Mouse (Mus musculus): ENCODE measurements at regions not wholly inside any gene's neighbourhood (a gene's known extent, or its start where the extent isn't known, plus 50 kb on each side); places are given as distances from the start of the nearest gene placed in this dataset.

DNA sequence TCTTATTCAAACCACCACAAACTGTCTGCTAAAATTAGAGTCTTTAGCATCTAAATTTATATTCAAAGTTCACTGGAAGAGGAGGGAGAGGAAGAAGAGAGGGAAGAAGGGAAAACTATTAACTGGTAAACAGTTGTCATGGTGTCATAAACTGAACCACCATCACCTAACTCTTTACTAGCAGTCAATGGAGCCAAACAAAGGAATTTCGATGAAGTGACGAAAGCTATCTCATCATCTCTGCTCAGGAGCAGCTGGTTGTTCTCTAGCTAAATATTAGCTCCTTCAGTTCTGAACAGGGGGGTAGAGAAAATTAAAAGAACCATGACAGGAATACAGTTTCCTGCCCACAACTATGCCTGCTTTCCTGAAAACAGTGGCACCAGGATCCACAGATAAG, 608.9 kb upstream of the Map3k7 start:
- H3K9me3 ChIP-seq = no peaks in the 10 kb centered on the region
- no peak for ATAC-seq (ENCODE audit: low FRiP score)

DNA sequence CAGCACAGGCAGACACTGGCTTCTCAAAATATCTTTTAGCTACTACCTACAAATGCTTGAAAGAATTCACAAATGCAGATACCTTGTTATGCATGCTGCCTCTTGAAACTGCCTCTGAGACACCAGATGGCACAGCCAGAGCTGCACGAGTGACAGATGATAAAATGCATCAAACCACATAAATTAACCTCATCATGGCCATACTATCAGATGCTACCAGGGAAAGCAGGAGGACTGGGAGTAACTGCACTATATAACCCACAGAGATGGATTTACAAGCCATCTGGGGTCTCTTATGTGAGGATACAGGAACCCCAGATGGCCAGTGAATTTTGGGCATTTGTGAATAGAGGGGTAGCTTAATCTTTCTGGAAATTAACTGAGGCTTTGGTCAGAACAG, 597.7 kb upstream of the Map3k7 start:
- no peaks in the 10 kb centered on the region for H3K27me3 ChIP-seq
- H3K9me3 ChIP-seq = no peaks in the 10 kb centered on the region
- WGBS = 31% methylated on average over 1 of the region's 1 CpGs
- 0 out of 2 replicates have a peak, but pooled peaks cover 9% of the 10 kb centered on the region for H3K4me1 ChIP-seq (replicated peaks)
- no peaks in the 10 kb centered on the region for H3K36me3 ChIP-seq
- H3K9ac ChIP-seq = no peak overlapping the region
- no peak overlapping the region for H3K4me2 ChIP-seq
- no peak overlapping the region for H3K4me3 ChIP-seq
- ATAC-seq (ENCODE audit: low FRiP score) = peak; percentile 71
- H3K27ac ChIP-seq = peak overlapping the region; percentile 76

More for the DNA sequence above, 608.9 kb upstream of the Map3k7 start:
- Histone ChIP-seq H3K4me2 (no peak overlapping the region), H3K27me3 (no peaks in the 10 kb centered on the region), H3K36me3 (no peaks in the 10 kb centered on the region), H3K4me1 (replicated peaks) (no peaks in the 10 kb centered on the region), H3K9ac (no peak overlapping the region), H3K27ac (no peak overlapping the region), H3K4me3 (no peak overlapping the region)
- 86% methylated on average over 2 of the region's 2 CpGs for WGBS

DNA sequence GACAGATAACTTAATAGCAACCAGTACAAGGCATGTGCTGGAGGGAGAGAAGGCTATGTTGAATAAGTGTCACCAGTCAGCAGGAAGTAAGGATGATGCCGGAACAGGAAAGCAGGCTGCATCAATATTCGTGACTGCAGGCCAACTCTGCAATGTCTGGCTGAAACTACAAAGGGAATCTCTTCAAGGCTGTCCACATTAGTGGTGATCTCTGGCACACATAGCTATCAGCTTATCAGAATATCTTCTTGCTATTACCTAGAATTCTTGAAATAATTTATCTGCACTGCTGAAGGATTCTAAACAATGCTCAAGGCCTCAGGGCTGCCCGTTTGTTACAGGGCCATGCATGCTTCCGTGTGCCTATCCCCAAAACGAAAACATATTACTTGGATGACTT, 596.9 kb upstream of the Map3k7 start:
- 79% methylated on average over 5 of the region's 5 CpGs for WGBS
- Histone ChIP-seq H3K27ac (no peak overlapping the region), H3K4me2 (no peak overlapping the region), H3K9me3 (no peaks in the 10 kb centered on the region), H3K36me3 (no peaks in the 10 kb centered on the region), H3K4me3 (no peak overlapping the region), H3K27me3 (no peaks in the 10 kb centered on the region), H3K4me1 (replicated peaks) (0 out of 2 replicates have a peak, but pooled peaks cover 9% of the 10 kb centered on the region), H3K9ac (no peak overlapping the region)
- ATAC-seq (ENCODE audit: low FRiP score) = no peak

DNA sequence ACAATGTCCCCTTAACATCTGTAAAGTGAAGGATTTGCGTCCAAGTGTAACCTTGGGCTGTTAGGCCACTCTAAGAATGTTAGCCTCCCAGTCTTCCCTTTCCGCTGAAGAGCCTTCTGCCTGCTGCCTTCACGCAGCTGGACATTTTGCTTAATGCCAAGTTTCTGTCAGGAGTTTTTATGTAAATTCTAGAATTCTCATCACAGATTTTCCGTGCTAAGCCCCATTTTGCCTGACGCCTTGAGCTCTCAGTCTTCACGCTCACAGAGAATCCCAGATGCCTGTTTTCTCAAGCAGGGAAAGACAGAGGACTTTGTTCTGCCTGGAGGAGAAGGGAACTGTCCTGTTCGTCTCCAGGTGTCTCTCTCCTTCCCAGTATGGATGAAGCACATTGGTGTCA, 593.8 kb upstream of the Map3k7 start:
- H3K4me3 ChIP-seq = no peak overlapping the region
- WGBS = 84% methylated on average over 7 of the region's 7 CpGs
- no peak for ATAC-seq (ENCODE audit: low FRiP score)
- H3K4me2 ChIP-seq = no peak overlapping the region
- no peak overlapping the region; the same call in 1 of the 2 replicates for H3K27ac ChIP-seq
- H3K9ac ChIP-seq = no peak overlapping the region
- no peaks in the 10 kb centered on the region for H3K36me3 ChIP-seq
- 0 out of 2 replicates have a peak, but pooled peaks cover 9% of the 10 kb centered on the region for H3K4me1 ChIP-seq (replicated peaks)
- H3K27me3 ChIP-seq = no peaks in the 10 kb centered on the region
- H3K9me3 ChIP-seq = no peaks in the 10 kb centered on the region

- WGBS = 87% methylated on average over 8 of the region's 8 CpGs
- Histone ChIP-seq H3K27me3 (no peaks in the 10 kb centered on the region), H3K4me3 (no peak overlapping the region), H3K4me2 (no peak overlapping the region), H3K27ac (no peak overlapping the region), H3K9ac (no peak overlapping the region), H3K36me3 (no peaks in the 10 kb centered on the region), H3K9me3 (no peaks in the 10 kb centered on the region), H3K4me1 (replicated peaks) (no peaks in the 10 kb centered on the region)
- ATAC-seq (ENCODE audit: low FRiP score) = no peak
Measured at GRCm38 (mm10) chr4:31381069-31381969, 582.6 kb upstream of the Map3k7 start.

- no peak overlapping the region for H3K27ac ChIP-seq
- no peaks in the 10 kb centered on the region for H3K9me3 ChIP-seq
- H3K4me3 ChIP-seq = no peak overlapping the region
- WGBS = 83% methylated on average over 4 of the region's 4 CpGs
- H3K4me2 ChIP-seq = no peak overlapping the region
- no peaks in the 10 kb centered on the region for H3K4me1 ChIP-seq (replicated peaks)
- no peaks in the 10 kb centered on the region for H3K36me3 ChIP-seq
- ATAC-seq (ENCODE audit: low FRiP score) = no peak
- H3K9ac ChIP-seq = no peak overlapping the region
- no peaks in the 10 kb centered on the region for H3K27me3 ChIP-seq
Measured at GRCm38 (mm10) chr4:31392932-31393632, 570.8 kb upstream of the Map3k7 start.

- Histone ChIP-seq H3K4me1 (replicated peaks) (no peaks in the 10 kb centered on the region), H3K4me2 (no peak overlapping the region), H3K9ac (no peak overlapping the region), H3K27me3 (no peaks in the 10 kb centered on the region), H3K9me3 (no peaks in the 10 kb centered on the region), H3K36me3 (no peaks in the 10 kb centered on the region), H3K27ac (no peak overlapping the region), H3K4me3 (no peak overlapping the region)
- no peak for ATAC-seq (ENCODE audit: low FRiP score)
- WGBS = 76% methylated on average over 4 of the region's 4 CpGs
Measured at GRCm38 (mm10) chr4:31395538-31395937, 568.4 kb upstream of the Map3k7 start.

DNA sequence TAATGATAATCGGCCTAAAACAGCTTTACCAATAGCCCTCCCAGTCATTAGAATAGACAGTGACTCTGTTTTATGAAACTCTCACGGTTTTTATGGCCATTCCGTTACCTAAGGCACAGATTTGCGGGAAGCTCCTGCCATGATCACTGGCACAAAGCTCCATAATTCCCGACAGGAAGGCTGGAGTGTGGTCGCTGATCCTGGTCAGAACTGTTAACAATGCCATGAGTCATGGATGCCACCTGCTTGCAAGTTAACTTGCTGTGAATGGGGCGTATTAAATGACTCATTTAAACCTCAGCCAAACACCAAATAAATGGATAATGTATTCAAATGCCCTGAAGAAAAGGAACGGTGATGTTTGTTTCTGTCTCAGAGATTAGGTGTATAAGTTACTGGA, 559.9 kb upstream of the Map3k7 start:
- Histone ChIP-seq H3K27me3 (no peaks in the 10 kb centered on the region), H3K27ac (no peak overlapping the region), H3K36me3 (no peaks in the 10 kb centered on the region), H3K4me3 (no peak overlapping the region), H3K9ac (no peak overlapping the region), H3K9me3 (no peaks in the 10 kb centered on the region), H3K4me1 (replicated peaks) (peaks cover 8% of the 10 kb centered on the region; the same call in 1 of the 2 replicates), H3K4me2 (no peak overlapping the region)
- no peak for ATAC-seq (ENCODE audit: low FRiP score)
- WGBS = 64% methylated on average over 8 of the region's 8 CpGs

DNA sequence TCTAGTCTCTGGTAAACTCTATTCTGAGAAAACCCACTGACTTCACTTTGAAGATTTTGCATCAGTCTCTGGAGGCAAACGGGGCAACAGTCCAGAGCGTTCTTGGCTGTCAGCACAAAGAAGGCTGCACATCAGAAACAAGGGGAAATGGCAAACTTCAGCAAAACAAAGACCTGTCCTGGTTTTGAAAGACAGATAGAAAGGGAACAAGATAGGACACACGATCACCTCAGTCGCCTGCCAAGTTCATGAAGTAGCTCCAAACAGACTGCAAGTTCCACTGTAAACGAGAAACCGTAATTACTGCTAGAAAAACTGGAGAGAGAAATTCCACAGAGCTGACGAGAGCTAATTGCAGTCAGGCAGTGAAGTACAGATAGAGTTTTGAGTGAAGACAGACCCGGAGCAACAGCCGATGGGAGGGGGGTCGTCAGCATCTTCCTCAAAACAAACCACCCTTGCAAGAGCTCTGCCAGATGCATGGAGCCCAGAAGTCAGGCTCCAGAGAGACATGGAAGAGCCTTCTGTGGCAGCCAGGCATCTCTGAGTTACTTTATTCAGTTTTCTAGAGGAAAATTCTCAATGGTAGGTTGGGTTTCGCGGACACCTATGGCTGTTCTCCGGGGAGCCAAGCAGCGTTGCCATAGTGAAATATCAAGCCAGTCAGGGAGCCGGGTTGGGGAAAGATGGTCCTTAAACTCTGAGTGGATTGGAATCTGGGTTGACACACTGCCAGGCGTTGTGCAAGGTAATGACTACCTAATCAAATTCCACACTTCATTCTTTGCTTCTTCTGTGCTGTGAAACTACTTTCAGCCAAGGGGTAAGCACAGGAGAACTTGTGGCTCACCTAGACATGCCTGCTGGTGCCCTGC, 558.8 kb upstream of the Map3k7 start:
- Histone ChIP-seq H3K36me3 (no peaks in the 10 kb centered on the region), H3K27me3 (no peaks in the 10 kb centered on the region), H3K27ac (no peak overlapping the region), H3K4me3 (no peak overlapping the region), H3K4me1 (replicated peaks) (peaks cover 8% of the 10 kb centered on the region; the same call in 1 of the 2 replicates), H3K4me2 (no peak overlapping the region), H3K9ac (no peak overlapping the region), H3K9me3 (no peaks in the 10 kb centered on the region)
- no peak for ATAC-seq (ENCODE audit: low FRiP score)
- WGBS = 68% methylated on average over 16 of the region's 16 CpGs

DNA sequence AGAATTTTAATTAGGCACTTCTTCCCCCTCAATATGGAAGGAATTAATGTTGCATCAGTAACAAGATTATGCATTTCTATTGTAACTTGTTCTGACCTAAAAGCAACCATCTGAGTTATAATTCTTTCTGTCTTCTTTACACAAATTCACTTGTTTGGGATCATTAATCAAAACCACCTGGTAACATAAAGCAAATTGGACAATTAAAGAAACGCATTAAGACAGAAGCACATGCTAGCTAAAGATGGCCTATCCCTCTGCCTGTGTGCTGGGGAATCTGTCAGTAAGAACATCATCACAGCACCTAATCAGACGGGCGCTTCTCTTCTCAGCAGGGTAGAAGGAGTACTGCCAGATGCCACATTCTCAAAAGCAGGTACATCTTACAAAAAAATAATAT, 553.7 kb upstream of the Map3k7 start:
- H3K9ac ChIP-seq = no peak overlapping the region
- no peak overlapping the region for H3K27ac ChIP-seq
- H3K4me2 ChIP-seq = no peak overlapping the region
- 59% methylated on average over 3 of the region's 3 CpGs for WGBS
- peaks cover 4% of the 10 kb centered on the region; the same call in 1 of the 2 replicates for H3K4me1 ChIP-seq (replicated peaks)
- H3K9me3 ChIP-seq = no peaks in the 10 kb centered on the region
- H3K4me3 ChIP-seq = no peak overlapping the region
- H3K36me3 ChIP-seq = no peaks in the 10 kb centered on the region
- ATAC-seq (ENCODE audit: low FRiP score) = no peak
- no peaks in the 10 kb centered on the region for H3K27me3 ChIP-seq

DNA sequence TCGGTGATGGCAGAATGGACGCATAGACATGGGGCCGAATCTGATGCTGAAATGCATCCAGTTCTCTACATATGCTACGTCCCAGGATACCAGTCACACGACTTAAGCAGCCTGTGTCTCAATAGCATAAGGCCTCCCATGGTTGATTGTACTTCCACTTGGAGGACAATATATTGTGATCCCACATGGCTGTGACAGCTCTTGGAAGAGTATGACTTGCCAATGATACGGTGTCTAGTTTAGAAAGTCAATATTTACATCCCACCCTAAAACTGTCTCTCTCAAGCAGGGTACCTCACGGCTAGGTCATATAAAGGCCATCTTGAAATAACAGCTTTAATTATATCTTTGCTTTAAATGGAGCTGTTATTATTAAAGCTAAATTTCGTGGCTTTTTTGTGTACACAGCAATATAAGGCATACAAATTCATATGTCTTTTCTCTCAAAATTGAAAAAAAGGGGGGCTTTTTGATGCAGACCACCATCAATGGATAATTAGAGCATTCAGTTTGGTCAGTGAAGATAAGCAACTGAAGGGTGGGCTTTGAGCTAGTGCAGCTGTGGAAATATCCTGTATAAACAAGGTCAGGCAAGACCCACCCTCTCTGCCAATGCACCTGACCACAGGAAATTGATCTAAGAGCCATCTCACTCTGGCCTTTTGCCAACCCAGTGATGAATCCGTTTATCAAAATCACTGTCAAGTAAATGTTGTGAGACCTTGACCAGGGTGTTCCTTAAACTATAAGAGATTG, 551.9 kb upstream of the Map3k7 start:
- WGBS = 87% methylated on average over 9 of the region's 9 CpGs
- no peak overlapping the region for H3K4me2 ChIP-seq
- no peak overlapping the region for H3K27ac ChIP-seq
- no peaks in the 10 kb centered on the region for H3K4me1 ChIP-seq (replicated peaks)
- no peaks in the 10 kb centered on the region for H3K9me3 ChIP-seq
- no peaks in the 10 kb centered on the region for H3K27me3 ChIP-seq
- H3K36me3 ChIP-seq = no peaks in the 10 kb centered on the region
- no peak overlapping the region for H3K4me3 ChIP-seq
- no peak for ATAC-seq (ENCODE audit: low FRiP score)
- H3K9ac ChIP-seq = no peak overlapping the region

Data from hindbrain, embryonic 13.5 days (tissue).